Mouse (Mus musculus) frontal cortex, adult (tissue): ENCODE measurements around the gene Cdkn2c.
"Not testable (repeated sequence)": the region's sequence is repeated elsewhere in the genome, so short reads cannot be mapped to it uniquely, and the experiment has no call there.

Source experiments
- ATAC-seq: cut with Nextera tagmentation; 2 replicates; pipeline ENCODE4 v1.9.2; 2017; ENCODE audit warnings: mild to moderate bottlenecking, moderate library complexity, mixed read lengths; ENCODE audit not compliant: low TSS enrichment

Cdkn2c gene

DNA sequence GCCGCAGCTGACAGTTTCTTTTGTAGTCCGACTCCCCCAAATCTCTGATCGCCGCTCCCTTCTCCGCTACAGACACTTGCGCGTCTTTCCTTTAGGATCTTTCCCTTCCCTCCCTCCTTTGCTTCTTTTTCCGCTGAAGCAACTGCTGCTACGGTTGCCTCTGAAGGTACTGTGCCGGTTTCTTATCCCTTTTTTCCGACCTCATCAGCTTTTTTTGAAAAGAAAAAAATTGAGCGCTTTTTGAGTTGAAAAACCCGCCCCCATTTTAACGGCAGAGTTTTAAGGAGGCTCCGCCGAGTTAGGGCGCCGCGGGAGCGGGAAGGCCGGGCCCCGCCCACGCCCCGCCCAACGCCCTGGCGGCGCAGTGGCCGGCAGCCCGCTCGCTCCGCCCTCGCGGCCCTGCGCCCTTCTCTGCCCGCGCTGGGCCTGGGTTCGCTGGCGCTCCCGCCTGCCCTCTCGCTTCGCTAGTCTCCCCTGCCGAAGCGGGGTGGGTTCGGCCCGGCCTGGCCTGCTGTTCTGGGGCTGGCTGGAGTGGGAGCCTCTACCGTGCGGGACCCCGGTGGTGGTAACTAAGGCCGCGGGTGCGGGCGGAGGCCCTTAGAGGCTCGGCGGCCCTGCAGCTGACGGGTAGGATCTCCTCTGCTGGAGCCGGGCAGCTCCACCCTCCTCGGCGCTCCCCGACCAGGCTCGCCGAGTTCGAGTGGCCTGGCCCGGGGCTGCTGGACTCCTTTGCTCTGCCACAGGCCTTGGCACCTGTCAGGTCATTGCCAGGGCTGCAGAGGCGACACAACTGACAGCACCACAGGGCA, at the start of gene Cdkn2c:
Gene Cdkn2c (minus strand): TSS at position 729 of the 809 bp plus-strand sequence.
- peak; percentile 88 for ATAC-seq

- ATAC-seq, result no peak
Observed at GRCm38 (mm10) chr4:109705349-109705748, 38.4 kb upstream of the Cdkn2c start.

DNA sequence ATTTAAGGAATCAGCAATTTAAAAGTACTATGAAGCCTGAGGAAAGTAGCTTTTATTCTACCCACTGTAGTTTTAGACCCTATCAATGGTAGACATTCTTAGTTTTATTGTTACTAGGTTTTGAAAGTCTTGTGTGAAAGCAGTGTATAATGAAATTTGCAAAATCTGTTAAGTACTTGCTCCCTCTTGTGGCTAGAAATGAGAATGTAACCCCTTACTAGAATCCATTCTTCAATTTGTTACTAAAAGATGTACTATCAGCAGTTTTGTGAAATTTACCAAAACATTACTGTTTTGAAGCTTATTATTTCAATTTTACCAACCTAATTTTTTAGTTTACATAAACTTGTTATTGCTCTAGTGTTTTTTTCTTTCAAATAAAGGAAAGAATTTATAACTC, 36.6 kb upstream of the Cdkn2c start:
- ATAC-seq, result peak; percentile 70

DNA sequence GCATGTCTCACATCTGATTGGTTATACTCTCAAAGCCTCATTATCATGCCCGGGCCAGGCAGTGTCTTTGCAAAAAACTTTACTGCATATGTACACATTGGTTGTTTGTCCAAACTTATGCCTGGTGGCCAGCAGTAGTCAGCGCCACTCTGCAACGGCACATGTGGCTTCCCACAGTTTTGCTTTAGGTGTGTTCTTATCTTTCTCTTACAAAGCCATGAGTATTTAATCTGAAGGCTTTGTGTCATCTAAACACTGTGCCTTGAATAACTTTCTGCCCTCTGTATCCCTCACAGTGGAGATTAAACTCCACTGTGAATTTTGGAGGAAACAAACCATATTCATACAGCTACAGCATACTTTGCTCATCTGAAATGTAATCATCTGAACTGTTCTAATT, 33.7 kb upstream of the Cdkn2c start:
- not testable (repeated sequence) for ATAC-seq

DNA sequence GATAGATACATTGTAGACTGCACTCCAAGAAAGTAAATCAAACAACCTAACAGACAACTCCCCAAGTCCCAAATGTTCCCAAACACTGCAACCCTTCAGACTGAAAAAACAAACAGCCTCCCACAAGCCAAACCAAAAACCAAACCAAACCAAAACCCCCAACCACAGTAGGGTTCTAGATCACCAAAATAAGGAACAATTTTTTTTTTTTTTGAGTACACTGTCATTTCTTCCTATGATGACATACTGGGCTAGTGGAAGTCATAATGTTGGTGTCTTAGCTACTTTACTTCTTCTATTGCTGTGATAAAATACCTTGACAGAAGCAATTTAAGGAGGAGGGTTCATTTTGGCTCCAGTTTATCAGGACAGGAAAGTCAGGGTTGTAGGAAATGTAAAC, 25.7 kb upstream of the Cdkn2c start:
- ATAC-seq, result no peak

DNA sequence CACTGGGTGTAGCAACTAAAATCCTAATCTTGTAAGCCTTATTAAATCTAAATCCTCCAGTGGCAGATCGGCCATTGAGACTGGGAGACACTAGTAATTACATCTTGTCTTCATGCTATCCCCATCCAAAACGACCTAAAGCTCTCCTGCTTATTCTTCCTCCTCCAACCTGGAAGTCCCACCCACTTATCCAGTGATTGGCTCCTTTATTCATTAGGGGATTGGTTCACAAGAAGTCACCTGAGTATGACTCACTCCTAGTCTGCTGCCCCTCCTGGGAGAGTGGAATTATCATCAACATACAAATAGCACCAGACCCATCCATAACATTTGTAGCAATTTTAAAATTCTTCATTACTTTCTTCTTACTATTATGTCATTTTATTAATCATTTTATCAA, 16.6 kb upstream of the Cdkn2c start:
- no peak for ATAC-seq

DNA sequence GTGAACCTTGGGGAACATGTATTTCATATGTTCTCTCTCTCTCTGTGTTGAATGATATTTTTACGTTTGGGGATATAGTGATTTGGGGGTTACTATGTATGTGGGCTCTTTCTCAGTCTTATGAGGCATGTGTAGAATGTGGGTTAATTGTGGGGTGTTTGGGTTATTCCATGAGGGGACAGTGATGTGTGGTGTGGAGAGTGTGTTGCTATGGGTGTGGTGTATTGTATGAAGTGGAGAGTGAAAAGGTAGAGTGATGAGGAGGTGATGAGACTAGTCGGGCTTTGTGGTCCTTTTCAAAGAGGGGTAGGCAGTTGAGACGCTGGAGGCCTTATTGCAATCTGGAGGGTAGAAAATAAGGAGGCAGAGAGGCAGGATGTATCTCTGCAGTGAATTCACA, 10.2 kb upstream of the Cdkn2c start:
- ATAC-seq, result peak; percentile 11; the same call in 1 of the 2 replicates

GRCm38 (mm10) chr4:109676218-109677215, 9.5 kb upstream of the Cdkn2c start, which contains the start of gene Faf1:
Gene Faf1, plus strand, starts transcription at chr4:109676588.
- peak; percentile 92 for ATAC-seq

DNA sequence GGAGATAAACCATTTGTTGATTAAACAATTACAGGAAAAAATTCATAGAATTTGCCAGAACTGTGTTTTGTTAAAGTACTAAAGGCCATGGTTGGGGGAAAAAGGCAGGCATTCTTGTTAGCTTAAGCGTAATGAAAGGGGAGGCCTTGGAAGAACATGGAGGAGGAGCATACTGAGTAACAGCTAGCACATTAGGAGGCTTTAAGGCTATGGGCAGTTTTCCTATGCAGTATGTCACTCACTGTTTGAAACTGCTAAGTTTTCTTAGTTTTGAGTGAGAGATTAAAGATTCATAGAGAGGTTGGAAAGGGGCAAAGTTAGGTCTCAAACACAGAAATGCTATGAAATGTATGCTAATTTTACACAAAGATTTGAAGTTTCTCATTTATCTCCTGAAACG, 7.1 kb upstream of the Cdkn2c start:
- no peak for ATAC-seq

DNA sequence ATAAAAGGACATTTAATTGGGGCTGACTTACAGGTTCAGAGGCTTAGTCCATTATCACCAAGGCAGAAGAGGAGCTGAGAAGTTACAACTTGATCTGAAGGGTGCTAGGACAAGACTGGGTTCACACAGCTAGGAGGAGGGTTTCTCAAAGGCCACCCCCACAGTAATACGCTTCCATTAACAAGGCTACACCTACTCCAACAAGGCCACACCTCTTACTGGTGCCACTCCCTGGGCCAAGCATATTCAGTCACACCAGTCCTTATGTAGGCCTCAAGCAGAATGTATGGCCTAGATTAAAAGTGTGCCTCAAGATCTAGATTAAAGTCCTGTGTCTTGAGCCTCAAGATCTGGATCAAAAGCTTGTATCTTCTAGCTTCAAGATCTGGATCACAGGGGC, 5.0 kb upstream of the Cdkn2c start:
- no peak for ATAC-seq

- ATAC-seq, result no peak
Observed at GRCm38 (mm10) chr4:109670213-109670612, 3.2 kb upstream of the Cdkn2c start.

GRCm38 (mm10) chr4:109667518-109667917, 529 bp upstream of the Cdkn2c start:
- ATAC-seq, result no peak

- ATAC-seq, result peak; percentile 46; the same call in 1 of the 2 replicates
Observed at GRCm38 (mm10) chr4:109665982-109666460, 968 bp downstream of the Cdkn2c start.

GRCm38 (mm10) chr4:109665101-109665981, 1.6 kb downstream of the Cdkn2c start:
- peak; percentile 50; the same call in 1 of the 2 replicates for ATAC-seq

DNA sequence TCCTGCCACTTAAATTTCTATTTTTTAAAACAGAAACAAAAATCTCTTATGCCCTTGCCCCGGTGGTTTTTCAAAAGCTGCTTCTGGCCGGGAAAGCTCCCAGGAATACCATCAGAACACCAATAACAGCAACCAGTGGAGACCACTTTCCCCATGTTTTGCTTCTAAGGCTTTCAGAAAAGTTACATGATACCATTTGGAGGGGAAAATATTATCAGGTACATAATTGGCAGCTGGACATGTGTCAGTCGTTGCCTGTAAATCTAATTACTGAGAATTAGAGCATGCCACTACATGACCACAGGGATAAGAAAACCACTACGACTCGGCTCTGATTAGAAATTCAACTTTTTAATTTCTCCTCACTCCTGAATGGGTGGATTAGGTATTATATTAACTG, 2.9 kb downstream of the Cdkn2c start:
- no peak for ATAC-seq

DNA sequence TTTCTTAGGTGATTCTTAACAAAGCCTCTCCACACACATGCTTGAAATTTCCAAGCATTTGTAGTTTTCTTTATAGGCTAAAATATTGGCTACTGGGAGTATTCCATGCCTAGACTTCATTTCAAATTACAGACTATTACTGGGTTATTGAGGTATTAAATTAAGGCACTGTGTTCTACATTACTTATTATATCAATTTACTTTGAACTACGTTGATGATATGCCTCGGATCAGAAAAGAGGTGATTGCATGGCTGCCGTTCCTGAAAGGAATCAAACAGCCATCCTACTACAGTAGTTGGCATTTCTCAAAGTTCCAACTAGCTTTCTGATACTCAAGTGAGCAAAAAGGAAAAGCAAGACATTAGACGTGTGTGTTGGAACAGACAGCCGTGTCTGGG, 4.7 kb downstream of the Cdkn2c start:
- no peak for ATAC-seq

DNA sequence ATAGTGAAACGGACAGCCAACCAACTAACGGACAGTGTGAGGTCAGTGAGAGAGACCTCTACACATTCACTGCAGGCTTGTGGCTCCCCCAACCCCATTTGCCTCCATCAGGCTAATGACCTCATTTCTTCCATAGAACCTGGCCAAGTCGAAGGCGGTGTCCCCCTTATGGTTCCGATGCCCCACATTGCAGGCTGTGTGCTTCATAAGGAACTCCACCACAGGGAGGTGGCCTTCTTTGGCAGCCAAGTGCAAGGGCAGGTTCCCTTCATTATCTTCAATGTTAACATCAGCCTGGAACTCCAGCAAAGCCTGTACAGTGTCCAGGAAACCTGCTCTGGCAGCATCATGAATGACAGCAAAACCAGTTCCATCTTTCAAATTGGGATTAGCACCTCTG, 5.8 kb downstream of the Cdkn2c start:
- no peak for ATAC-seq

GRCm38 (mm10) chr4:109660568-109660967, 6.4 kb downstream of the Cdkn2c start:
- ATAC-seq, result no peak

DNA sequence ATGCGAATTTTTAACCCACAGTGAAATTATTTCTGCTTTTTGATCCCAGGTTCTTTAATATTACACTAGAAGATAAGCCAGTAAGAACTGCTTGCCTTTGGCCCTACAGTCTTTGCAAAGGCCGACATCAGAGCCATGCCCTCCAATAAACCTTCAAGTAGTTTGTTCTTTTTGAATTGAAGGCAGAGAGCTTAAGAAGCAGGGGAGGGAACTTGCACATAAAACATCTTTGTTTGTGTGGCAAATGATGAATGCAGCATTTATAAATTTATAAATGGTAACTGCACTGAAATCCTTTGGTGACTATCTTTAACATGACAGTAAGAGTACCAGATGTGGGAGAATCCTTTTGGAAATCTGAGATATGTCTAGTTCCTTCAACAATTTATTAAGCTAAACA, 7.4 kb downstream of the Cdkn2c start:
- no peak for ATAC-seq

DNA sequence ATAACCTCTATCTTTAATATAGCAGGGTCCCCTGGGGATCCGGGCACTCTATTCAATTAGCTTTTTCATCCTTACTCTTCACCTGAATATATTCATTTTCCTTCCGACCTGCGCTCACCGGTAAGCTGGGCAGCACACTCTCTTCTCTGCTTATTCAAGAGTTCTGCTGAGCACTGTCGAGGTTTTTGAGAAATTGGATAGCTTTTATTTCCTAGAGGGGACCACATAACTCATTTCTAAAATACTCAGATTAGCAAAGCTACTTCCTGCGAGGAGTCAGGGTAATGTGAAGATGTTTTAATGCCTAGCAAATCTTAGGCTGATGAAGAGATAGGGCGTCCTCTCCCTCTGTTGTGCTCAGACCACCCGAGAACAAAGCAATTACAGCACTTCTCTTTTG, 8.2 kb downstream of the Cdkn2c start:
- no peak for ATAC-seq

GRCm38 (mm10) chr4:109657851-109658500, 9.0 kb downstream of the Cdkn2c start:
- ATAC-seq, result peak; percentile 44; the same call in 1 of the 2 replicates
